Mouse (Mus musculus) midbrain, embryonic 13.5 days (tissue): ENCODE measurements around the gene Pip5k1b. TPM values are rescaled to one million over a fixed set of nuclear protein-coding genes. Genes with fewer than 3 reads are reported as not detected.
A peak's percentile ranks its signal among the peaks of the same experiment; 100 is the strongest.

Source experiments
- ATAC-seq: fragments of 200-750 bp; cut with Nextera tagmentation; 2 replicates; pipeline ENCODE4 v1.8.0; 2017; ENCODE audit warnings: mild to moderate bottlenecking, moderate TSS enrichment, moderate library complexity
- H3K27ac ChIP-seq: fragments of 300-500 bp; sonication (generic); 2 replicates; pipeline ENCODE4 v1.5.1; 2015; ENCODE audit warnings: inconsistent platforms, mild to moderate bottlenecking, moderate library complexity
- H3K27me3 ChIP-seq: fragments of 300-500 bp; sonication (generic); 2 replicates; pipeline ENCODE4 v1.6.1; 2015; ENCODE audit warnings: mild to moderate bottlenecking, inconsistent platforms
- H3K36me3 ChIP-seq: fragments of 300-500 bp; sonication (generic); 2 replicates; pipeline ENCODE4 v1.6.1; 2015; ENCODE audit warnings: mild to moderate bottlenecking, inconsistent platforms
- H3K4me1 ChIP-seq: fragments of 300-500 bp; sonication (generic); replicated peaks from 2 replicates; pipeline ENCODE4 v1.6.1; 2015; ENCODE audit warnings: inconsistent platforms
- H3K4me2 ChIP-seq: fragments of 300-500 bp; sonication (generic); replicated peaks from 2 replicates; pipeline ENCODE4 v1.6.1; 2015; ENCODE audit warnings: moderate library complexity, mild to moderate bottlenecking, inconsistent platforms
- H3K4me3 ChIP-seq: fragments of 300-500 bp; sonication (generic); replicated peaks from 2 replicates; pipeline ENCODE4 v1.5.1; 2015; ENCODE audit warnings: mild to moderate bottlenecking, inconsistent platforms
- H3K9ac ChIP-seq: fragments of 300-500 bp; sonication (generic); replicated peaks from 2 replicates; pipeline ENCODE4 v1.6.1; 2015; ENCODE audit warnings: mild to moderate bottlenecking, inconsistent platforms
- H3K9me3 ChIP-seq: fragments of 300-500 bp; sonication (generic); 2 replicates; pipeline ENCODE4 v1.6.1; 2016; ENCODE audit warnings: mild to moderate bottlenecking, inconsistent platforms
- WGBS: fragments of 180-500 bp; shearing (Covaris S2); methylation state at CpG from one replicate; pipeline ENCODE4 v1.1.7; 2015; 5-methylcytosine and 5-hydroxymethylcytosine counted together
- polyA plus RNA-seq: library from polyadenylated mRNA; unstranded; fragments of >200 nt; fragmentation: Nextera tagmentation; extraction: Ambion mirVana; gene quantifications from 2 replicates; pipeline ENCODE4 v1.2.1, GENCODE M21; 2015

The Pip5k1b gene
- polyA plus RNA-seq, 1 experiment from 2014 or later, result 1.3 TPM

DNA sequence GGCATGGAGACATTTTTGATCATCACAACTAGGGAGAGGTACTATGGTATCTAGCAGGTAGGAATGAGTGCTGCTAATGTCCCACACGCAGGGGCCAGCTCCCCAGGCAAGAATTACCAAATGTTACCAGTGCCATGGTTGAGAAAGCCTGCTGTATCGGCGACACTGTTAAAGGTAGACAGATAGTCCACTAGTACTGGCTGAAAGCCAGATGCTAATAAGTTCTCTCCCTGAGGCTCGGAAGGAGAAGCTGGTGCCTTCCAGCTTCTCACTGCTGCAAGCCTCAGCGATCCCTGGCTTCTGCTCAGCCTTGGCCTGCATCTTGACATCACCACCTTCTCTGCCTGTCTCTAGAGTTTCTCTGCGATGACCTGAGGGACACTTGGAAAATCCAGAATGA lies 46.3 kb downstream of the Pip5k1b start:
- H3K9ac ChIP-seq, result no peak overlapping the region
- 88% methylated on average over 6 of the region's 6 CpGs for WGBS

DNA sequence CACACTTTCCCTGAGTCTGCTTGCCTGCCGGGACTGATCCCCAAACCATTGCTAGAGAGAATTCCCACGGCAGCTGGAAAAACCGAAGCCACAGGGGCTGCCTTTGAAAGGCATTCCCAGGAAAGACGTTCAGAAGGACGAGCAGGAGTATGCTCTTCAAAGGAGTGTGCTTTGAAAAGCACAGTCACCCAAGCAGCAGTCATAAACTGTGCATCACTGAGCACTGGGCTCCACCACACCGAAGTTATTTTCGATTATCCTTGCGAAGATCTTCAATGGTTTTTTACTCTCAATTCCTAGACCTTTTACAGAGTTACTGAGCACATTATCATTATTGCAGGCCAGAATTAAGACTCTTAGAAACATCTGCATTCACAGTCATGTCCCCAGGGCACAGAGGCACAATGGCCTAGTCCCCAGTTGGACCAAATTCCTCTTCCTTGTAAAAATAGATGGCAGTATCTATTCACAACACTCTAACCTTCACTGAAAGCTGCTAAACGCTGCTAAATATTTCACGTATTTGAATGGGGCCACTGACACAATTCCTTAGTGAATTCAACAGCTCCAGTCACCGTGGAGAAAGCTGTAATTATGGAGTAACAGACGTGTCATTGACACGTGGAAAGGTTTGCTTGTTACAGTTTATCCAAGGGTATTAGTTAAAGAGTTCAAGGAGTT lies 47.4 kb downstream of the Pip5k1b start:
- Histone ChIP-seq H3K36me3 (no peaks in the 10 kb centered on the region), H3K9me3 (no peaks in the 10 kb centered on the region), H3K4me2 (no peak overlapping the region), H3K27me3 (no peaks in the 10 kb centered on the region), H3K27ac (no peak overlapping the region), H3K4me1 (peaks cover 18% of the 10 kb centered on the region), H3K4me3 (no peak overlapping the region), H3K9ac (no peak overlapping the region)
- WGBS, result 23% methylated on average over 13 of the region's 13 CpGs
- ATAC-seq, result no peak

More for the DNA sequence above, 46.3 kb downstream of the Pip5k1b start:
- Histone ChIP-seq H3K9me3 (no peaks in the 10 kb centered on the region), H3K4me1 (peaks cover 18% of the 10 kb centered on the region), H3K36me3 (no peaks in the 10 kb centered on the region), H3K27me3 (no peaks in the 10 kb centered on the region), H3K4me3 (no peak overlapping the region), H3K4me2 (no peak overlapping the region), H3K27ac (no peak overlapping the region)
- no peak for ATAC-seq

DNA sequence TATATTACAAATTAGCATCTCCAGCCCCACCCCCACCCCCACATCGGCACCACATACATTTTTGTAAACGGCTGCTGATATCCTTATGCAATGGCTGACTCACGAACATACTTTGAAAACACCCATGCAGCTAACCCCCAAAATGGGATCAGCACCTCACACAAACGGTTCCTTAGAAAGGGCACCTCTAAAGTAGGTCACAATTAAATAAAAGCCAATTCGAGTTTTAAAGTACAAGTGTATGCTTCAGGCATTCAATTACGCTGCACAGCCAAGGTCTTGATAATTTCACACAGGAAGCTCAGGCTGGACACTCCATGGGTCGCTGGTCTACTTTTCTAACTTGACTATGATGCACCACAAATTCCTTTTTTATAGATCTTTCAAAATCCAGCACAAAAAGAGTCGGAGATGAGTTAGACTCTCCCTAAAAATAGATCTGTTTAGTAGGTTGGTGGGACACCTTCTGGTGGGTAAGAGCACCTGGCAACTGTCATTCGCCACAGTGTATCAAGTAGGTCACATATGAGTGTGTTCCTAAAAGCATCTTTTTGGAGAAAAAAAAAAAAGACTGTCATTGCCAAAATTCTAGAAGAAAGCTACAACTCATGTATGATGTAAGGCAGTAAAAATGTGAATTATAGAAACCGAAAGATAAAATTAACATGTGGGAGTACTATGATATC lies 52.8 kb downstream of the Pip5k1b start:
- Histone ChIP-seq H3K4me2 (no peak overlapping the region), H3K9me3 (no peaks in the 10 kb centered on the region), H3K27me3 (no peaks in the 10 kb centered on the region), H3K27ac (no peak overlapping the region), H3K4me3 (no peak overlapping the region), H3K9ac (no peak overlapping the region), H3K36me3 (no peaks in the 10 kb centered on the region), H3K4me1 (peaks cover 2% of the 10 kb centered on the region)
- ATAC-seq, result no peak
- 86% methylated on average over 10 of the region's 10 CpGs for WGBS

DNA sequence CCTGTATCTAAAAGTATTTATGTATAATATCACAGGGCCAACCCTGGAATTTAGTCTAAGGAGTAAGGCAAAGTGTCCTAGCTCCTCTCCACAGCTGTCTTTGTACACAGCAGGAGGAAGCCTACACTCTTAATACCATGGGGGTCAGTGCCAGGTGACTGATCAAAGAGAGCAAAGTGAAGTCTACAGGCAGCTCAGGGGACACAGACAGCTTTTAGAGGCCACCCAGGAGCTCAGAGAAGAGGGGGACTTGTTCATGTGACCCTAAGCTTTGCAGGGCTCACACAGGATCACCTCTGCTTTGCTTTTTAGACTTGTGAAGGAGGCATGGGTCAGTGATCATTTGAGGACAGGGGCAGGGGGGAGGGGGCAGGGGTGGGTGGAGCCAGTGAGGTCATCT lies 54.1 kb downstream of the Pip5k1b start:
- no peaks in the 10 kb centered on the region for H3K27me3 ChIP-seq
- no peaks in the 10 kb centered on the region for H3K36me3 ChIP-seq

DNA sequence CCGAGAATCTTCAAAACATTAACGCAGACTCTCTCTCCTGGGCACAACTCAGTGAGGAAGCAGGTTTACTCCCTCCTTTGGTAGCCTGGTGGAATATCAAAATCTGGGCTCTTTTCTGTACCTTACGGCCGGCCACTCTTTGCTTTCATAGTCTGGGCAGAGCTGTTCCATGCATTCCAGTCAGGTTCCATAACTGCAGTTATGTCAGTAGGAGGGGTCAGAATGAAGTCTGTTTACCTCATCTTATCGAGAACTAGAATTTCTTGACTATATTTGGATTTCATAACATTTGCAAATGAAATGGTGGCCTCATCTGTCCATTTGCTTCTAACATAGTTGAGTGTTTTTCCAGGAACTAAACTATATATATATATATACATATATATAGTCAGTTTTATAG lies 55.2 kb downstream of the Pip5k1b start:
- H3K4me1 ChIP-seq, result no peaks in the 10 kb centered on the region
- H3K27ac ChIP-seq, result no peak overlapping the region
- no peaks in the 10 kb centered on the region for H3K36me3 ChIP-seq
- H3K9ac ChIP-seq, result no peak overlapping the region
- no peak for ATAC-seq
- 88% methylated on average over 5 of the region's 5 CpGs for WGBS
- H3K4me3 ChIP-seq, result no peak overlapping the region
- H3K27me3 ChIP-seq, result no peaks in the 10 kb centered on the region
- H3K4me2 ChIP-seq, result no peak overlapping the region
- no peaks in the 10 kb centered on the region for H3K9me3 ChIP-seq

More for the DNA sequence above, 54.1 kb downstream of the Pip5k1b start:
- Histone ChIP-seq H3K4me3 (no peak overlapping the region), H3K4me2 (no peak overlapping the region), H3K9ac (no peak overlapping the region), H3K4me1 (no peaks in the 10 kb centered on the region), H3K27ac (no peak overlapping the region), H3K9me3 (no peaks in the 10 kb centered on the region)
- no peak for ATAC-seq

DNA sequence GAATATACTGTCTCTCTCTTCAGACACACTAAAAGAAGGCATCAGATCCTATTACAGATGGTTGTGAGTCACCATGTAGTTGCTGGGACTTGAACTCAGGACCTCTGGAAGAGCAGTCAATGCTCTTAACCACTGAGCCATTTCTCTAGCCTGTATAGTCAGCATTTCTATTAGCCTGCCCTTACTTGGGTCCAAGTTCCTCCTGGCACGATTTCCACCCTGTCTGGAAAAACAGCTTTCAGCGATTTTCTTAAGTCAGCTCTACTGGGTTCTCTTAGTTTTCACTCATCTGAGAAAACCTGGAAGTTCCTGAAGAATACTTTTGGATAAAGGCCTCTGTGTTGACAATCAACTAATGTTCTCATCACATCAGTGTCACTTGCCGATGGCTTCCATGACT lies 56.4 kb downstream of the Pip5k1b start:
- Histone ChIP-seq H3K27me3 (no peaks in the 10 kb centered on the region), H3K9me3 (no peaks in the 10 kb centered on the region), H3K9ac (no peak overlapping the region), H3K27ac (no peak overlapping the region), H3K4me1 (no peaks in the 10 kb centered on the region), H3K4me2 (no peak overlapping the region), H3K4me3 (no peak overlapping the region), H3K36me3 (no peaks in the 10 kb centered on the region)
- WGBS, result 80% methylated on average over 3 of the region's 3 CpGs
- ATAC-seq, result no peak

DNA sequence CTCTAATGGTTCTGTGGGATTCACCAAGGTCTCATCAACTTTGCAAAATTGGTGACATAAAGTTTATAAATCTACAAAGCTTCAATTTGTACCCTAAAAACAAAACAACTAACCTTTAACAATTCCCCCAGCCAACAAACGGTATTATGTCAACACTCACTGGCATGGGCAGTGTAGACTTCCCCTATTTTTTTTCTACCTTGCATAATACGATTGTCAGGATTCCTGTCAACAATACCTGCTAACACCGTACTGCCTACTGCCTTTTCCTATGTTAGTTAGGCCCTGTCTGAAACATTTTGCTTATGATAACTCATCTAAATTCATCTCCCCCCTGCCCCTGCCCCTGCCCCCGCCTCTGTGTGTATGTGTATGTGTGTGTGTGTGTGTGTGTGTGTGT lies 61.8 kb downstream of the Pip5k1b start:
- H3K9ac ChIP-seq, result no peak overlapping the region
- no peaks in the 10 kb centered on the region for H3K9me3 ChIP-seq
- no peaks in the 10 kb centered on the region for H3K4me1 ChIP-seq
- H3K27me3 ChIP-seq, result no peaks in the 10 kb centered on the region
- 90% methylated on average over 4 of the region's 4 CpGs for WGBS
- no peak overlapping the region for H3K27ac ChIP-seq
- no peak for ATAC-seq
- no peaks in the 10 kb centered on the region for H3K36me3 ChIP-seq
- no peak overlapping the region for H3K4me2 ChIP-seq
- no peak overlapping the region for H3K4me3 ChIP-seq

DNA sequence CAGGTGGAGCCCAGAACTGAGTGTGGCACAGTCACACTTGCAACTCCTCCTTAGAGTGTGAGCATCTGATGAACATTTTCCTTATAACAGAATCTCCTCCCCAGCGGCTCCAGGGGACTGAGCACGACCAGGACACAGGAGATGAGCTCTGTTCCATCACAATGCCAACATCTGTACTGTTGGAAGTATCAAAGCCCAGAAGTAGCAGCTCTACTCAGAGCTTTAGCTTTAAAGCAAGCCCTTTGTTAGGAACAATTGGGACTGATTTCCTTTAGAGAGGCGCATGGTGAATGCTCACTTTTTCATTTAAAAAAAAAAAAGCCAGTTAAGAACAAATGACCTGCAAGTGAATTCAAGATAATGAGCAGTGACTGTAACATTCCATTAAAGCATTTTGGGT lies 63.8 kb downstream of the Pip5k1b start:
- H3K4me3 ChIP-seq, result no peak overlapping the region
- H3K9me3 ChIP-seq, result no peaks in the 10 kb centered on the region
- WGBS, result 11% methylated on average over 3 of the region's 3 CpGs
- H3K4me1 ChIP-seq, result no peaks in the 10 kb centered on the region
- ATAC-seq, result no peak
- no peak overlapping the region for H3K9ac ChIP-seq
- H3K27me3 ChIP-seq, result peaks cover 6% of the 10 kb centered on the region; the same call in 1 of the 2 replicates
- no peak overlapping the region for H3K4me2 ChIP-seq
- no peaks in the 10 kb centered on the region for H3K36me3 ChIP-seq
- no peak overlapping the region for H3K27ac ChIP-seq

DNA sequence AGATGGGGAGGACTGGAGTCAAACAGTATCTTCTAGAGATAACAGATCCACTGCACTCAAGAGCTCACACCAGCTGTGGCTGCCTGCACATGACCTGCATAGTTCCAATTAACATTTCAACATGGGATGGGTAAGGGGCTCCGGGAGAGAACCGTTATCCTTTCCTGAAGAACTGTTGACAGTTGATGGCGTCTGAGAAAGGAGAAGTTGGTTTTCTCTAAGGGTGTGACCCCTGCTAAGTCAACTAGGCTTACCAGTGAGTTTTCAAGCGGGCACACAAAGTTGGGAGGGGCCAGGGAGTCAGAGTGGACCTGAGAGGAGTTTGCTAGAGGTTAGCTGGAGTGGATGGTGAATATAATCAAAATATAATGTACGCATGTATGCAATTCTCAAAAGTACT lies 65.4 kb downstream of the Pip5k1b start:
- 79% methylated on average over 5 of the region's 5 CpGs for WGBS
- H3K4me1 ChIP-seq, result no peaks in the 10 kb centered on the region
- no peak overlapping the region for H3K9ac ChIP-seq
- H3K9me3 ChIP-seq, result no peaks in the 10 kb centered on the region
- no peaks in the 10 kb centered on the region for H3K36me3 ChIP-seq
- no peak overlapping the region for H3K27ac ChIP-seq
- no peak overlapping the region for H3K4me2 ChIP-seq
- ATAC-seq, result no peak
- H3K27me3 ChIP-seq, result peaks cover 6% of the 10 kb centered on the region; the same call in 1 of the 2 replicates
- H3K4me3 ChIP-seq, result no peak overlapping the region

DNA sequence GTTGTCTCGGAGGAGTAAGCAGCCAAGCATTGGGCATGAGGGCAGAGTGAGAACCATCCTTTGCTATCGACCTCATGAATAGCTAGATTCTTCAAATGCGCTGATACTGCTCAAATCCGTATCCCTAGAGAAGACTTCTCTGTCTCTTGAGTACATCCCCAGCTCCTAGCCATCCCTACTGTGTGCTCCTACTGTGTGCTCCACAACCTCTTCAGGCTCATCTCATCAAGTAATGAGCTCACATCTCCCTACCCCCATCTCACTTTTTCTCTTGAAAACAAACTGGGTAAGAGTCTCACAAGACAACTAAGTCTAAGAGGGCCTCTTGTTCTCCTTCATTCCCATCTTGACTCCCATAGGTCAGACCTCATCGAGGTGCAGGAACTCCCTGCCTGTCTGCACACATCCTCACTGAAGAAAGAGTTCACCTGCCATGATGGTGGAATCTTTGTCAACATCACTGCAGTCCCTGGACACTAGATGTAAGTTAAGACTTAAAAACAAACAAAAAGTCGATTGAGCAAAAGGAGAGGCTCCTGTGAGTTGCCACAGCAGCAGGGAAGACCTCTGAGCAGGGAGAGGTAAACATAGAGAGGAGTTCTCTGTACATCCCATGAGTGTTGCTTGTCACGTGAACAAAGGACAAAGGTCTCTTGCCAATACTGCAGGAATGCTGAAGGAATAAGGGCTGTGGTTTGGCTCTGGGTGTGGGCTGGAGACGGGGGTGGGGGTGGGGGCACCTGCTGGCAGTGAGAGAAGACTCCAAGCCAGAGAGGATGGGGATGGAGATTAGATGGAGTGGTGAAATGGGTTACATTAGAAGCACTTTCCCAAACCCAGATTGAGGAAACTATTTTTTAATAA lies 69.0 kb downstream of the Pip5k1b start:
- Histone ChIP-seq H3K27ac (no peak overlapping the region), H3K9me3 (no peaks in the 10 kb centered on the region), H3K4me3 (no peak overlapping the region), H3K36me3 (no peaks in the 10 kb centered on the region), H3K9ac (no peak overlapping the region), H3K27me3 (peaks cover 22% of the 10 kb centered on the region), H3K4me1 (peaks cover 5% of the 10 kb centered on the region; the same call in 1 of the 2 replicates), H3K4me2 (no peak overlapping the region)
- ATAC-seq, result no peak
- 77% methylated on average over 8 of the region's 8 CpGs for WGBS

DNA sequence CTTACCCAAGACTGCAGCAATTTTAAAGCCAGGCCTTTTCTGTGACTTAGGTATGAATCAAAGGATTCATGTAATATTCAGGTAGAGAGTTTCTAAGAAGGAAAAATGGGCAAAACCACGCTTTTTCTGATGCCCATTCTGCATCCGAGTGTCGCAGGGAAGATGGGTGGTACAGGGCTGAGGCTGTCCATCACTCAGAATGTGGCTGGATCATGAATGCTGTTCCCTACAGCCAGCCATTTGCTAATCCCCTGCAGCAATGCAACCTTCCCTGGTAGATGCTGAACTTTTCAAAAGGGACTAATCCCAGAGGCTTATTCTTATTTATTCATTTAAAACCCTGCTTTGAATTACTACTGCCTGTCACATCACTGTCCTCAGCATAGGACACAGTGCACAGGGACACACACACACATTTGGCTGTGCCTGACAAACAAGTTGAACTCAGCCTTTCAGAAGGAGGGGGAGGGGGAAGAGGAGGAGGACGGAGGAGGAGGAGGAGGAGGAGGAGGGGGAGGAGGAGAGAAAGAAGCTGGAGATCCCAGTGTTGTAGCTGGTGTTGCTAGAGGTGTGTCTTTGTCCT lies 71.0 kb downstream of the Pip5k1b start:
- 14% methylated on average over 4 of the region's 4 CpGs for WGBS
- Histone ChIP-seq H3K4me2 (no peak overlapping the region), H3K4me1 (peaks cover 5% of the 10 kb centered on the region; the same call in 1 of the 2 replicates), H3K27ac (no peak overlapping the region), H3K36me3 (no peaks in the 10 kb centered on the region), H3K9ac (0 out of 2 replicates have a peak overlapping the region, but pooled peaks have one; percentile 10), H3K27me3 (peaks cover 28% of the 10 kb centered on the region), H3K9me3 (no peaks in the 10 kb centered on the region), H3K4me3 (no peak overlapping the region)
- peak; percentile 84 for ATAC-seq

DNA sequence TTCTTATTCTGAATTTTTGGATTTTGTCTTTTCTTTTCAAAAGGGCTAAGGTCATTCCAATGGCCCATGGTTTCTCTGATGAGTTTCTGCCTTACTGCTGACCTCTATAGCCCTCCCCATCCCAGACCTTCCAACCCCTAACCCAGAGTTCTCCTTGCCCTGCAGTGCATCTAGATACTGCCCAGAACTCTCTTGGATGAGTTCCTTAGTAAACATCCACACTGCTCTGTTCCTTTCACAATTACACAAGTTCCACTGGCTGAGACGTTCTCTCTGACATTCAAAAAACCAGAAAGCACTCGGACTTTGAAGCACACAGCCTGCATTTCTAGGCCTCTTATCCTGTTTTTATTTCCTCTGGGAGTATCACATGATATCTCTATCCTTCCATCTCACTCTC lies 74.8 kb downstream of the Pip5k1b start:
- no peak for ATAC-seq
- WGBS, result 74% methylated on average over 2 of the region's 2 CpGs
- H3K4me2 ChIP-seq, result no peak overlapping the region
- peaks cover 21% of the 10 kb centered on the region for H3K27me3 ChIP-seq
- no peak overlapping the region for H3K27ac ChIP-seq
- no peaks in the 10 kb centered on the region for H3K9me3 ChIP-seq
- peaks cover 18% of the 10 kb centered on the region for H3K4me1 ChIP-seq
- no peak overlapping the region for H3K4me3 ChIP-seq
- H3K36me3 ChIP-seq, result no peaks in the 10 kb centered on the region
- no peak overlapping the region for H3K9ac ChIP-seq
